Mouse (Mus musculus) hindbrain, embryonic 11.5 days (tissue): ENCODE results near the gene Gpatch1. TPM values are rescaled to one million over a fixed set of nuclear protein-coding genes. Genes with fewer than 3 reads are reported as not detected.
A peak's percentile ranks its signal among the peaks of the same experiment; 100 is the strongest.
"Not testable (repeated sequence)": the region's sequence is repeated elsewhere in the genome, so short reads cannot be mapped to it uniquely, and the experiment has no call there.

Experiments
- ATAC-seq: fragments of 200-750 bp; cut with Nextera tagmentation; 2 replicates; pipeline ENCODE4 v1.8.0; 2017; ENCODE audit warnings: mild to moderate bottlenecking, moderate TSS enrichment, moderate library complexity; ENCODE audit not compliant: low FRiP score
- DNase-seq: peaks from one replicate; pipeline ENCODE4 v3.0.0-alpha.2; 2015; ENCODE audit warnings: low spot score
- H3K27ac ChIP-seq: fragments of 300-500 bp; sonication (generic); 2 replicates; pipeline ENCODE4 v1.5.1; 2014; ENCODE audit warnings: mild to moderate bottlenecking, low read depth, low read length
- H3K27me3 ChIP-seq: fragments of 300-500 bp; sonication (generic); 2 replicates; pipeline ENCODE4 v1.6.1; 2014; ENCODE audit warnings: mild to moderate bottlenecking, low read length, moderate library complexity, mixed read lengths; ENCODE audit not compliant: control insufficient read depth, insufficient read depth
- H3K36me3 ChIP-seq: fragments of 300-500 bp; sonication (generic); 2 replicates; pipeline ENCODE4 v1.6.1; 2014; ENCODE audit warnings: mild to moderate bottlenecking, low read length, moderate library complexity, mixed read lengths; ENCODE audit not compliant: control insufficient read depth, insufficient read depth
- H3K4me1 ChIP-seq: fragments of 300-500 bp; sonication (generic); replicated peaks from 2 replicates; pipeline ENCODE4 v1.6.1; 2014; ENCODE audit warnings: low read length, mixed read lengths; ENCODE audit not compliant: control insufficient read depth, insufficient read depth
- H3K4me2 ChIP-seq: fragments of 300-500 bp; sonication (generic); replicated peaks from 2 replicates; pipeline ENCODE4 v1.6.1; 2014; ENCODE audit warnings: mild to moderate bottlenecking, low read depth, low read length
- H3K4me3 ChIP-seq: fragments of 300-500 bp; sonication (generic); 2 replicates; pipeline ENCODE4 v1.5.1; 2014; ENCODE audit warnings: low read depth, low read length
- H3K9ac ChIP-seq: fragments of 300-500 bp; sonication (generic); 2 replicates; pipeline ENCODE4 v1.6.1; 2014; ENCODE audit warnings: low read depth, low read length
- H3K9me3 ChIP-seq: fragments of 300-500 bp; sonication (generic); 2 replicates; pipeline ENCODE4 v1.6.1; 2016; ENCODE audit warnings: low read length; ENCODE audit not compliant: control insufficient read depth
- WGBS: fragments of 180-500 bp; shearing (Covaris S2); extraction: QIAGEN DNeasy Blood & Tissue Kit; methylation state at CpG from one replicate; pipeline ENCODE4 v1.1.7; 2014; 5-methylcytosine and 5-hydroxymethylcytosine counted together
- polyA plus RNA-seq: library from polyadenylated mRNA; unstranded; fragments of >200 nt; fragmentation: Nextera tagmentation; extraction: Ambion mirVana; gene quantifications from 2 replicates; pipeline ENCODE4 v1.2.1, GENCODE M21; 2014

The Gpatch1 gene
- polyA plus RNA-seq, 1 experiment from 2014 or later, result 18.1 TPM

DNA sequence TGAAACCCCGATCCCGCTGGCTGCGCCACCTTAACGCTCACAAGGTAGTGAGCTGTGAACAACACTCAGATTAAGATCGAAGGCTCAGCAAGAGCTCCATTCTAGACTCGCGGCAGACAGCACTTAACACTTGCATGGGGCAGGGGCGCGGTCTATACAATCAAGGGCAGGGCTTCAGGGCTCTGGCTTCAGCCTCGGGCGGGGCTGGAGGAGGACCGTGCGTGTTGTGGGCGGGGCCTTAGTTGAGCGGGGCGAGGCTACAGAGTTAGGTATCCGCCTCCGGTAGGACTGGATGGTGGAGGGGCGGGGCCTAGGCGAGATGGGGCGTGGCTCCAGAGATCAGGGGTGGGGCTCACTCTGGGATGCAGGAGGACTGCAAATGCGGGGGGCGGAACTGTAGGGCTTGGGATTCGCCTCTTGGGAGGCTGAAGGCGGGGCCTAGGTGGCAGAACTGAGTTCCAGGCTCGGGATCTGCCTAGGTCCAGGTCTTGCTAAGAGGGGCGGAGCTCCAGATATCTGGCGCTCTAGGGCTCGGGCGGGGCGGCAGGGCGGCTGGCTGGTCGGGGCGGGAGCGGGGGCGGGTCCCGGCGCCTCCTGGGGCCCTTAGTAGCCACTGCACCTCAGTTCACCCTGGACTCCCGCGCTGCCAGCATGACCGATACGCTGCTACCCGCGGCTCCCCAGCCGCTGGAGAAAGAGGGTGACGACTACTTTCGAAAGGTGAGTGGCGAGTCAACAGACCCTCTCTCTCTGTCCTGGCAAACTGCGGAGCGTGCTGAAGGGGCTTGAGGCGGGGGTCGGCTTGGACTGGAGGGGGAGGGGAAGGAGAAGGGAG lies 15.7 kb upstream of the Gpatch1 start, which contains the start of gene Rhpn2:
Gene Rhpn2 (plus strand): TSS at position 479 of the 835 bp plus-strand sequence.
- Histone ChIP-seq H3K9ac (peak within 1 kb of the TSS; percentile 52), H3K36me3 (no peaks in the 10 kb centered on the region), H3K9me3 (no peaks in the 10 kb centered on the region), H3K4me2 (peak within 1 kb of the TSS; percentile 92), H3K27me3 (peaks cover 8% of the 10 kb centered on the region), H3K4me3 (peak within 1 kb of the TSS; percentile 60), H3K4me1 (no peaks in the 10 kb centered on the region), H3K27ac (no peak within 1 kb of the TSS)
- WGBS, result under 1% methylated on average over 45 of the region's 52 CpGs
- DNase-seq (peak; percentile 99), ATAC-seq (peak; percentile 99)

GRCm38 (mm10) chr7:35333231-35333651 lies 15.0 kb upstream of the Gpatch1 start:
- Histone ChIP-seq H3K36me3 (no peaks in the 10 kb centered on the region), H3K9ac (peak overlapping the region; percentile 35)
- WGBS, result under 1% methylated on average over 19 of the region's 19 CpGs

DNA sequence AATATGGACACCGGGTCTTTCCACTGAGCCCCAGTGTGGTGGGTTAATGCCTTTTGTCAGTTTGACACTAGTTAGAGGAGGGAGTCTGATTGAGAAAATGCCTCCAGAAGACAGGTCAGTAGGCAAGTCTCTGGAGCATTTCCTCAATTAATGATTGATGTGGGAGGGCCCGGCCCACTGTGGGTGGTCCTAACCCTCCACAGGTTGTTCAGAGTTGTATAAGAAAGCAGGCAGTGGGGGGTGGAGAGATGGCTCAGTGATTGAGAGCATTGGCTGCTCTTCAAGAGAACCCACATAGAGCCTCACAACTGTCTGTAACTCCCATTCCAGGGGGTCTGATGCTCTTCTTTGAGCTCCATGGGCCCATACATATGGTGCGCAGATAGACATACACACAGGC lies 13.3 kb upstream of the Gpatch1 start:
- Histone ChIP-seq H3K4me3 (no peak overlapping the region), H3K27ac (no peak overlapping the region), H3K4me1 (no peaks in the 10 kb centered on the region), H3K4me2 (no peak overlapping the region), H3K36me3 (no peaks in the 10 kb centered on the region), H3K9ac (no peak overlapping the region), H3K9me3 (no peaks in the 10 kb centered on the region), H3K27me3 (peaks cover 6% of the 10 kb centered on the region)
- WGBS, result 50% methylated on average over 3 of the region's 3 CpGs
- no peak for ATAC-seq
- no peak for DNase-seq

More at GRCm38 (mm10) chr7:35333231-35333651, 15.0 kb upstream of the Gpatch1 start:
- peak; percentile 22 for ATAC-seq
- Histone ChIP-seq H3K9me3 (no peaks in the 10 kb centered on the region), H3K4me3 (peak overlapping the region; percentile 60), H3K27me3 (peaks cover 8% of the 10 kb centered on the region), H3K27ac (no peak overlapping the region), H3K4me1 (no peaks in the 10 kb centered on the region), H3K4me2 (peak overlapping the region; percentile 92)
- no peak for DNase-seq

DNA sequence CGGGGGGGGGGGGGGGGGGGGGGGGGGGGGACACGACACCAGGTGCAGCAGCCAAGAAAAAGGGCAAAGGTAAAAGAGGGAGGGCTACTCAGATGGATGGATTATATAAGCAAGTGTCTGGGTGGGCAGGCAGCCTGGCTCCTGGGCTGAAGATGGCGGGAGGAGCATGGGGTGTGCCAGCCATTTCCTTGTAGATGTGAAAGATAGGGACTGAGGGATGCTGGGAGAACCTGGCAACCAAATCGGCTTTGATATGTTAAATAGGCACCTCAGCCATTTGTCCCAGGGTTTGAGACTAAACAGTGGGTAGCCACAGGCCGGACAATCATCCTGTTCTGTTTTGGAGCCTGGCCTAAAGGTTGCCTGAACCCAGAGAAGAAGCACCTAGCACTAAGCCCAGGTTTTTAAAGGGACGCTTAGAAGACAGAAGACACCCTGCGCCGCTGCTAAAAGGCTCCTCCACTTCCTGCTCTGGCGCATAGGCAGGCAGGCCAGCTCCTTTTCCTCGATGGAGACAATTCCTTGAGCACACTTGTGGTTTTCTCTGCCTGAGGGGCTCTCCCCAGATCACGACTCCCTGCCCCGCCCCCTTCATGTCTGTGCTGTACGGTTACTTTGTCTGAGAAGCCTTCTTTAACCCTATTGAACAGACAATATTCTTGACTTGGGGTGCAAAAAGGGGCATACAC lies 4.6 kb upstream of the Gpatch1 start:
- DNase-seq (peak; percentile 20), ATAC-seq (no peak)
- 8% methylated on average over 11 of the region's 13 CpGs for WGBS
- no peaks in the 10 kb centered on the region for H3K27me3 ChIP-seq
- H3K4me2 ChIP-seq, result no peak overlapping the region; the same call in 1 of the 2 replicates
- peak overlapping the region; percentile 8; the same call in 1 of the 2 replicates for H3K9ac ChIP-seq
- H3K9me3 ChIP-seq, result no peaks in the 10 kb centered on the region
- no peak overlapping the region for H3K27ac ChIP-seq
- no peaks in the 10 kb centered on the region for H3K36me3 ChIP-seq
- no peak overlapping the region for H3K4me3 ChIP-seq
- no peaks in the 10 kb centered on the region for H3K4me1 ChIP-seq

- WGBS, result 29% methylated on average over 3 of the region's 3 CpGs
- H3K4me3 ChIP-seq, result no peak overlapping the region
- ATAC-seq (no peak), DNase-seq (no peak)
- H3K4me2 ChIP-seq, result no peak overlapping the region
- H3K27me3 ChIP-seq, result no peaks in the 10 kb centered on the region
- H3K9ac ChIP-seq, result no peak overlapping the region
- no peaks in the 10 kb centered on the region for H3K4me1 ChIP-seq
- H3K27ac ChIP-seq, result no peak overlapping the region
- no peaks in the 10 kb centered on the region for H3K9me3 ChIP-seq
- no peaks in the 10 kb centered on the region for H3K36me3 ChIP-seq
Measured at GRCm38 (mm10) chr7:35322161-35322560, 3.9 kb upstream of the Gpatch1 start.

- no peak overlapping the region for H3K4me3 ChIP-seq
- H3K27ac ChIP-seq, result no peak overlapping the region
- H3K36me3 ChIP-seq, result no peaks in the 10 kb centered on the region
- no peak for DNase-seq
- no peaks in the 10 kb centered on the region for H3K27me3 ChIP-seq
- no peaks in the 10 kb centered on the region for H3K4me1 ChIP-seq
- no peaks in the 10 kb centered on the region for H3K9me3 ChIP-seq
- H3K4me2 ChIP-seq, result no peak overlapping the region
- 82% methylated on average over 4 of the region's 4 CpGs for WGBS
- ATAC-seq, result no peak
- no peak overlapping the region for H3K9ac ChIP-seq
Measured at GRCm38 (mm10) chr7:35319755-35320154, 1.5 kb upstream of the Gpatch1 start.

DNA sequence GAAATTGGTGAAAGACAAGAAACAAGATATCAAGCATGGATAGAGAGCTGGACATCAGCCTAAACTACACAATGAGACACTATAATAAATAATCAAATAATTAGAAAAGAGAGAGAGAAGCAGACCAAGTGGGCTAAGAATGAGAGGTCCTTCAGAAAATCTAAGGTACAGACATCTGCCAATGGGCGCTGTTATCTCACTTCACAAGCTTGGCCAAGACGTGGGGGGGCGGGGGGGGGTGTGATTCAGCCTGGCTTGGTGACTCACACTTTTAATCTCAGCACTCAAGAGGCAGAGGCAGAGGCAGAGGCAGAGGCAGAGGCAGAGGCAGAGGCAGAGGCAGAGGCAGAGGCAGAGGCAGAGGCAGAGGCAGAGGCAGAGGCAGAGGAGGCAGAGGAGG lies 981 bp upstream of the Gpatch1 start:
- not testable (repeated sequence) for H3K27me3 ChIP-seq, H3K9me3 ChIP-seq, H3K27ac ChIP-seq, ATAC-seq, DNase-seq, H3K4me1 ChIP-seq, H3K36me3 ChIP-seq, H3K9ac ChIP-seq, H3K4me3 ChIP-seq, H3K4me2 ChIP-seq
- WGBS, result 66% methylated on average over 3 of the region's 3 CpGs

DNA sequence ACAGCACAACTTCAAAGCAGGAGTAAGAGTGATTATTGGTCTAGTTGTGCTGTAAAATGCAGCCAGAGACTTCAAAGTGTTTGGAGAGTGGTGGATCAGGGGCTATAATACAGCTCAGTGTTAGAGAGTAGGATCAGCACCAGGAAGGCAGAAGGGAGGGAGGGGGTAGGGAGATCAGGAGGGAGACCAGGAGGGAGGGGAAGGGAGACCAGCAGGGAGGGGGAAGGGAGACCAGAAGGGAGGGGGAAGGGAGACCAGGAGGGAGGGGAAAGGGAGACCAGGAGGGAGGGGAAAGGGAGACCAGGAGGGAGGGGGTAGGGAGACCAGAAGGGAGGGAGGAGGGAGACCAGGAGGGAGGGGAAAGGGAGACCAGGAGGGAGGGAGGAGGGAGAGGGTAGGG lies 4.1 kb downstream of the Gpatch1 start:
- Histone ChIP-seq H3K4me2 (no peak overlapping the region), H3K27me3 (no peaks in the 10 kb centered on the region), H3K4me1 (no peaks in the 10 kb centered on the region), H3K9ac (no peak overlapping the region), H3K27ac (no peak overlapping the region), H3K36me3 (no peaks in the 10 kb centered on the region), H3K4me3 (no peak overlapping the region), H3K9me3 (no peaks in the 10 kb centered on the region)
- ATAC-seq (no peak), DNase-seq (no peak)
